Mouse (Mus musculus): Measurements from ENCODE around the gene Fam229a.

- TF ChIP-seq CTCF (IDR thresholded peaks at IDR 0.05; ENCODE audit: low read depth) = no peak
- TF ChIP-seq EP300 (IDR thresholded peaks at IDR 0.05; ENCODE audit: low read depth) = peak; percentile 93
These were observed 29.6 kb upstream of the Fam229a start, which contains the start of gene Bsdc1 for GRCm38 (mm10) chr4:129461183-129461960.

Measured in liver, postnatal 0 days (tissue).